Mouse (Mus musculus): ENCODE results near the gene Il4ra.

Il4ra gene

GRCm38 (mm10) chr7:125597516-125598347 is 45.8 kb downstream of the Il4ra start:
- no peak for DNase-seq (ENCODE audit: extremely low spot score, low spot score)

GRCm38 (mm10) chr7:125599373-125599973 is 47.6 kb downstream of the Il4ra start:
- no peak for DNase-seq (ENCODE audit: extremely low spot score, low spot score)

GRCm38 (mm10) chr7:125600136-125600535 is 48.2 kb downstream of the Il4ra start:
- no peak for DNase-seq (ENCODE audit: extremely low spot score, low spot score)

GRCm38 (mm10) chr7:125600612-125601279 is 48.8 kb downstream of the Il4ra start:
- no peak for DNase-seq (ENCODE audit: extremely low spot score, low spot score)

- no peak for DNase-seq (ENCODE audit: extremely low spot score, low spot score)
These were observed 49.4 kb downstream of the Il4ra start for GRCm38 (mm10) chr7:125601280-125601670.

GRCm38 (mm10) chr7:125601821-125602448 is 50.0 kb downstream of the Il4ra start:
- DNase-seq (ENCODE audit: extremely low spot score, low spot score), result no peak

GRCm38 (mm10) chr7:125603185-125603631 is 51.3 kb downstream of the Il4ra start, which contains the start of gene Il21r:
TSS of gene Il21r (plus strand) at chr7:125603429.
- no peak for DNase-seq (ENCODE audit: extremely low spot score, low spot score)

GRCm38 (mm10) chr7:125604362-125605319 is 52.7 kb downstream of the Il4ra start:
- DNase-seq (ENCODE audit: extremely low spot score, low spot score), result no peak

GRCm38 (mm10) chr7:125605725-125606139 is 53.8 kb downstream of the Il4ra start:
- DNase-seq (ENCODE audit: extremely low spot score, low spot score), result no peak

- DNase-seq (ENCODE audit: extremely low spot score, low spot score), result no peak
These were observed 54.6 kb downstream of the Il4ra start for GRCm38 (mm10) chr7:125606265-125607164.

GRCm38 (mm10) chr7:125607384-125608182 is 55.7 kb downstream of the Il4ra start:
- DNase-seq (ENCODE audit: extremely low spot score, low spot score), result no peak

GRCm38 (mm10) chr7:125608183-125608688 is 56.3 kb downstream of the Il4ra start:
- DNase-seq (ENCODE audit: extremely low spot score, low spot score), result no peak

GRCm38 (mm10) chr7:125613579-125613978 is 61.7 kb downstream of the Il4ra start:
- no peak for DNase-seq (ENCODE audit: extremely low spot score, low spot score)

GRCm38 (mm10) chr7:125615453-125615852 is 63.5 kb downstream of the Il4ra start:
- DNase-seq (ENCODE audit: extremely low spot score, low spot score), result no peak

- no peak for DNase-seq (ENCODE audit: extremely low spot score, low spot score)
These were observed 66.1 kb downstream of the Il4ra start for GRCm38 (mm10) chr7:125618016-125618415.

GRCm38 (mm10) chr7:125620077-125620476 is 68.2 kb downstream of the Il4ra start:
- DNase-seq (ENCODE audit: extremely low spot score, low spot score), result no peak

GRCm38 (mm10) chr7:125622741-125623685 is 71.1 kb downstream of the Il4ra start:
- no peak for DNase-seq (ENCODE audit: extremely low spot score, low spot score)

Measured in neural tube, embryonic 10.5 days (tissue).